Mouse (Mus musculus) E14TG2a.4 (cell line): ENCODE measurements around the gene Samd1.

Experiments
- CTCF ChIP-seq: conservative IDR thresholded peaks from 2 replicates; pipeline ENCODE4 v1.5.1; 2014; ENCODE audit warnings: low read length
- NANOG ChIP-seq: IDR thresholded peaks from 2 replicates; pipeline ENCODE4 v1.6.1; 2014; ENCODE audit warnings: borderline replicate concordance, low read length, mixed read lengths
- POU5F1 ChIP-seq: IDR thresholded peaks from 2 replicates; pipeline ENCODE4 v1.6.1; 2014; ENCODE audit warnings: low read length, borderline replicate concordance

- TF ChIP-seq CTCF = no peak
- TF ChIP-seq NANOG = no peak
- TF ChIP-seq POU5F1 = no peak
Measured at GRCm38 (mm10) chr8:83981533-83981932, 15.9 kb upstream of the Samd1 start.
